Mouse (Mus musculus): ENCODE results near the gene Ghitm. TPM values are rescaled to one million over a fixed set of nuclear protein-coding genes. Genes with fewer than 3 reads are reported as not detected.

Gene Ghitm
- polyA plus RNA-seq, 1 experiment from 2014 or later, result 175 TPM

DNA sequence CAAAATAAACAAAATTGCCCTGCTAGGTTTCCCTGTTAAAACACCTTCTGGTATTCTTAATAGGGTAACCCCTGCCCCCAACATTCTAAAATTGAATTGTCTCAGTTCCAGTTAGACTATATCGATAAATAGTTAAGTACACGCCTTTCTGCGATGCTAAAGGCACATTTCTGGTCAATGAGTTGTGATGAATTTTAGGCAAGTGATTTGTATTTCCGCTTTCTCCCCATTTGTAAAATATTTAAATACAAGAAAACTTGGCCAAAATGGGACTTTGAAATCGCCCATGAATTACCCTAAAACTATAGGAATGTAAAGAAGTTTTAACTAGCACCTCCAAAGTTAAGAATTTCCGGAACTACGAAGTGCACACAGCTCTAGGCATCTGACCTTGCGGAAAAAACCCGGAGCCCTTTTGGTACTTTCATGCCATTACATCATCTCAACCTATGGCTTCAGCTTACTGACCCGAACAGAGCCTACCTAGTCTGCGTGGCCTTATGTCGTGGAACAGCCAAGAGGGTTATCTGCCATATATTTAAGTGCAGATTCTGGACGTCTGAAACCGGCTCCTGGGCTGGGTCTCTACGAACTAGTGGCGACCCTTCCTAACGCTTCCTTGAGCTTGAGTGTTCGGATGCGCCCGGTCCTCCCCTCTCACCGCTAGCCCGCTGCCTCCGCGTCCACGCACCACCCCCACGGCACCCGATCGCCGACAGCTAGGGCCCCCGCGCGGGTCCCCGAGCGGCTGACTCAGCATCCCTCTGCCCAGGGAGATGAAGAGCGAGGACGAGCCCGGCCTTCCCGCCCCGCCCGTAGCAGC, 557 bp downstream of the Ghitm start:
- Histone ChIP-seq H3K4me2 (peak overlapping the region; percentile 63), H3K9me3 (replicated peaks) (no peaks in the 10 kb centered on the region), H3K27ac (peak overlapping the region; percentile 44; the same call in 1 of the 2 replicates), H3K9ac (peak overlapping the region; percentile 91), H3K27me3 (no peaks in the 10 kb centered on the region), H3K36me3 (ENCODE audit: poor library complexity, severe bottlenecking) (peaks cover 28% of the 10 kb centered on the region), H3K4me1 (peaks cover 9% of the 10 kb centered on the region), H3K4me3 (peak overlapping the region; percentile 91)
- no peak for ATAC-seq
- WGBS, result 3% methylated on average over 40 of the region's 40 CpGs

- Histone ChIP-seq H3K4me3 (no peak overlapping the region), H3K9ac (no peak overlapping the region), H3K4me1 (no peaks in the 10 kb centered on the region), H3K9me3 (replicated peaks) (no peaks in the 10 kb centered on the region), H3K27me3 (no peaks in the 10 kb centered on the region), H3K27ac (no peak overlapping the region), H3K4me2 (no peak overlapping the region), H3K36me3 (ENCODE audit: poor library complexity, severe bottlenecking) (peaks cover 81% of the 10 kb centered on the region)
- 50% methylated on average over 4 of the region's 4 CpGs for WGBS
- no peak for ATAC-seq
These were observed 7.4 kb downstream of the Ghitm start for GRCm38 (mm10) chr14:37127652-37128051.

DNA sequence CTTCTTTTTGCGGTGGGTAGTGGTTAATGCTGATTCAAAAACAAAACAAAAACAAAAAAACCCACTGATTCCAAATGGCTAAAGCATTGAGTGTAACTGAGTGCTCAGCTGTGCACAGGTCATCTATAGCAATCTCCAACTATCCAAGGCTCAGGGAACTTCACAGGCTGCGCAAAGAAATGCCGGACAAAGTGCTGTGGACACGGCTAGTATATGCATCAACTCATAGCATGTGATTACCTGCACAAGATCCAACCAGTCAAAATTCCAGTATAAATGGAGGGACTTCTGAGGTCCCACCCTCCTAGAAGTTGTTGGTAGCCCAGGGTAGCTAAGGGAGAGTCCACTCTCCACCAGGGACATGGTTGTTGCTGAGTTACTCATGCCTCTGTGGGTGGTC, 15.8 kb downstream of the Ghitm start:
- Histone ChIP-seq H3K4me3 (no peak overlapping the region), H3K36me3 (ENCODE audit: poor library complexity, severe bottlenecking) (peaks cover 44% of the 10 kb centered on the region), H3K4me2 (no peak overlapping the region), H3K4me1 (no peaks in the 10 kb centered on the region), H3K9ac (no peak overlapping the region), H3K9me3 (replicated peaks) (no peaks in the 10 kb centered on the region), H3K27me3 (no peaks in the 10 kb centered on the region), H3K27ac (no peak overlapping the region)
- no peak for ATAC-seq
- 93% methylated on average over 4 of the region's 4 CpGs for WGBS

GRCm38 (mm10) chr14:37113922-37114321, 21.1 kb downstream of the Ghitm start, which contains the start of gene 2610528A11Rik:
TSS of gene 2610528A11Rik (minus strand) at chr14:37114022.
- ATAC-seq, result no peak
- H3K9ac ChIP-seq, result no peak within 1 kb of the TSS
- no peak within 1 kb of the TSS for H3K27ac ChIP-seq
- no peak within 1 kb of the TSS for H3K4me3 ChIP-seq
- no peak within 1 kb of the TSS for H3K4me2 ChIP-seq
- WGBS, result 68% methylated on average over 3 of the region's 3 CpGs
- no peaks in the 10 kb centered on the region for H3K4me1 ChIP-seq
- H3K36me3 ChIP-seq (ENCODE audit: poor library complexity, severe bottlenecking), result peaks cover 2% of the 10 kb centered on the region; the same call in 1 of the 2 replicates
- H3K27me3 ChIP-seq, result no peaks in the 10 kb centered on the region
- no peaks in the 10 kb centered on the region for H3K9me3 ChIP-seq (replicated peaks)

GRCm38 (mm10) chr14:37112931-37113330, 22.1 kb downstream of the Ghitm start:
- H3K4me2 ChIP-seq, result no peak overlapping the region
- no peak for ATAC-seq
- H3K4me1 ChIP-seq, result no peaks in the 10 kb centered on the region
- H3K36me3 ChIP-seq (ENCODE audit: poor library complexity, severe bottlenecking), result 0 out of 2 replicates have a peak, but pooled peaks cover 2% of the 10 kb centered on the region
- no peak overlapping the region for H3K27ac ChIP-seq
- no peaks in the 10 kb centered on the region for H3K9me3 ChIP-seq (replicated peaks)
- 93% methylated on average over 7 of the region's 7 CpGs for WGBS
- no peaks in the 10 kb centered on the region for H3K27me3 ChIP-seq
- no peak overlapping the region for H3K4me3 ChIP-seq
- no peak overlapping the region for H3K9ac ChIP-seq

DNA sequence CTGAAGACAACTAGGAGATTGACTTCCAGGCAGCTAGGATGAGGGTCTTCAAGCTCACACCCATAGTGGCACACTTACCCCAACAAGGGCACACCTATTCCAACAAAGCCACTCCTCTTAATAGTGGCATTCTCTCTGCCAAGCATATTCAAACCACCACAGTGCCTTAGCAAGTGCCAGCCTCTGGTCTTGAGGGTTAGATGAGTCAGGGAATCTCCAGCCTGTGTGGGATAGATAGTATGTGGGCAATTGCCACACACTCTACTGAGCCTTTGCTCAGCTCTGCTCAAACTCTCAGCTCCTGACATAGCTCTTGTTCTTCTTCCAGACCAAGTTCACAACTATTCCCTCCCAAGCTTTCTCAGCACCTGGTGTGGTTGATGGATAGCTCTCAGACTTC, 23.7 kb downstream of the Ghitm start:
- Histone ChIP-seq H3K4me2 (no peak overlapping the region), H3K27ac (no peak overlapping the region), H3K4me3 (no peak overlapping the region), H3K9me3 (replicated peaks) (no peaks in the 10 kb centered on the region), H3K4me1 (no peaks in the 10 kb centered on the region), H3K9ac (no peak overlapping the region), H3K27me3 (no peaks in the 10 kb centered on the region), H3K36me3 (ENCODE audit: poor library complexity, severe bottlenecking) (no peaks in the 10 kb centered on the region)
- no peak for ATAC-seq

DNA sequence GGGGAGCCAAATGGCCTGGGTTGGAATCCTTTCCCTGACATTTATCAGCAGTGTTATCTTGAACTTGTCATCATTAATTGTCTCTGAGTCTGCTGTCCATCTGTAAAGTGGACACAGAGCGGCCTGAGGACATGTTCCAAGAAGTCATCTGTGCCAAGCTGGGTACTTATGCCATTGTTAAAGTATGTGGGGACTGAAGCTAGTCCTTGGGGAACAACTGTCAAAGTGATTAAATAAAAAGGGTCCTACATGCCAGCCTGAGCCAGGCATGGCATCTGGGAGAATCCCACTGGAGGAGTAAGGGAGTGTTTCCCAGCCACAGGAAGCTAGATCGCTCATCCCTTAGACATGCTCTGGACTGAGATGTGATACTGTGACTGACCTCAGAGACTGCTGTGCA, 24.6 kb downstream of the Ghitm start:
- Histone ChIP-seq H3K4me3 (no peak overlapping the region), H3K9me3 (replicated peaks) (no peaks in the 10 kb centered on the region), H3K9ac (no peak overlapping the region), H3K4me2 (no peak overlapping the region), H3K27ac (no peak overlapping the region), H3K4me1 (no peaks in the 10 kb centered on the region), H3K36me3 (ENCODE audit: poor library complexity, severe bottlenecking) (no peaks in the 10 kb centered on the region), H3K27me3 (no peaks in the 10 kb centered on the region)
- WGBS, result 79% methylated on average over 2 of the region's 2 CpGs
- no peak for ATAC-seq

DNA sequence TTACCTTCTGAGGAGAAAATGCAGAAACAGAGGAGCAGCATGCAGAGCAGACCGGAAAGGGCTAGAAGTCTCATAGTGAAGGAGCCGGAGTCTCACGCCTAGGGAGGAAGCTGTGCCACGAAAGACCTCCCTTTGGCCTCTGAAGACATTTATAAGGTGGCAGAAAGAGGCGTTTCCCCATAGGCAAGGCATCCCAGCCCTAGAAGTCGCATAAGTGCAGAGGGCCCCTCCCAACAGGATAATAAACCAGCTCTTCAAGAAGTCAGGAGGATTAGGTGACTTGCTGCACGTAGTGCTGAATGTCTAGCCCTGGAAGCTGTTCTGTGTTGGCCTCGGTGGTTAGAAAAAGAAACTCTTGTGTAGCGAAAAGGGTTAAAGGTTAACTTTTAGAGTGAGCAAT, 25.1 kb downstream of the Ghitm start:
- 81% methylated on average over 9 of the region's 9 CpGs for WGBS
- H3K4me2 ChIP-seq, result no peak overlapping the region
- no peak overlapping the region for H3K4me3 ChIP-seq
- no peaks in the 10 kb centered on the region for H3K36me3 ChIP-seq (ENCODE audit: poor library complexity, severe bottlenecking)
- no peaks in the 10 kb centered on the region for H3K27me3 ChIP-seq
- no peaks in the 10 kb centered on the region for H3K9me3 ChIP-seq (replicated peaks)
- H3K9ac ChIP-seq, result no peak overlapping the region
- H3K27ac ChIP-seq, result no peak overlapping the region
- ATAC-seq, result no peak
- no peaks in the 10 kb centered on the region for H3K4me1 ChIP-seq

GRCm38 (mm10) chr14:37109460-37109859, 25.6 kb downstream of the Ghitm start:
- Histone ChIP-seq H3K9ac (no peak overlapping the region), H3K36me3 (ENCODE audit: poor library complexity, severe bottlenecking) (no peaks in the 10 kb centered on the region), H3K27ac (no peak overlapping the region), H3K4me2 (no peak overlapping the region), H3K27me3 (no peaks in the 10 kb centered on the region), H3K4me3 (no peak overlapping the region), H3K9me3 (replicated peaks) (no peaks in the 10 kb centered on the region), H3K4me1 (no peaks in the 10 kb centered on the region)
- WGBS, result 88% methylated on average over 8 of the region's 8 CpGs
- ATAC-seq, result no peak

GRCm38 (mm10) chr14:37105846-37106245, 29.2 kb downstream of the Ghitm start:
- Histone ChIP-seq H3K27me3 (0 out of 2 replicates have a peak, but pooled peaks cover 2% of the 10 kb centered on the region), H3K9ac (no peak overlapping the region), H3K4me1 (no peaks in the 10 kb centered on the region), H3K4me2 (no peak overlapping the region), H3K4me3 (no peak overlapping the region), H3K36me3 (ENCODE audit: poor library complexity, severe bottlenecking) (no peaks in the 10 kb centered on the region), H3K27ac (no peak overlapping the region), H3K9me3 (replicated peaks) (no peaks in the 10 kb centered on the region)
- 47% methylated on average over 7 of the region's 7 CpGs for WGBS
- ATAC-seq, result peak; percentile 33; the same call in 1 of the 2 replicates

DNA sequence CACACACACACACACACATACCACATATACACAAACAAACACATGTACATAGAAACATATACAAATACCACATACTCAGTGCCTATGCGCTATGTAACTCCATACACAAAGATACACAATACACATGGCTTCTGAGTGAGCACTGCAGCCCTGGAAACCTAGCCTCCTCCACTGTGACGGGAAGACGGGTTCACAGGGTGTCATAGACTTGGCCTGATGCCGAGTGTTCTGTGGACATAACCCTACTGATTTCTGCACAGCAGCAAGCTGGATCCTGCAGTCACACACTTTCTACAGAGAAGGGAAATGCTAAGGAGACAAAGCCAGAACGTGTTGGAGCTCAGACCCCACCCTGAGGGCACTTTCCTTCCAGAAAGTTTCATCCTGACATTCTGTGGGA, 30.3 kb downstream of the Ghitm start:
- no peak for ATAC-seq
- H3K9me3 ChIP-seq (replicated peaks), result no peaks in the 10 kb centered on the region
- H3K36me3 ChIP-seq (ENCODE audit: poor library complexity, severe bottlenecking), result no peaks in the 10 kb centered on the region
- no peak overlapping the region for H3K4me3 ChIP-seq
- no peak overlapping the region for H3K4me2 ChIP-seq
- H3K9ac ChIP-seq, result no peak overlapping the region
- H3K4me1 ChIP-seq, result no peaks in the 10 kb centered on the region
- H3K27ac ChIP-seq, result no peak overlapping the region
- WGBS, result 71% methylated on average over 5 of the region's 5 CpGs
- 0 out of 2 replicates have a peak, but pooled peaks cover 9% of the 10 kb centered on the region for H3K27me3 ChIP-seq

DNA sequence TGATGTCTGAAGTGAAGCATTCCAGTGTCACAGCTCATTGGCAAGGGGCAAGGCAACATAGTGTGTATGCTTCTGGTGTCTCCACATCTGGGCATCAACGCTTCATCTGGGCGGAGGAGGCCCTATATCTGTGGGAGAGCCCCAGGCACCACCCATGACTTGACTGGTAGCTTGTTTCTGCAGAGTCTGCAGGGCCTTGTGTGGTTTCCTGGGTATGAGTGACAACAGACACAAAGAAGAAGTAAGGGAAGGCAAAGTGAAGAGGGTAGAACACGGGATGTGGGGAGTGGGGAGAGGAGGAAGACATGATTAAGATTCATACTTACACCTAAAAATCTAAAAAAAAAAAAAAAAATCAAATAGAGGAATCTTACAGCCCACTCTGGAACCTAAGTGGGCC, 32.6 kb downstream of the Ghitm start:
- 83% methylated on average over 3 of the region's 3 CpGs for WGBS
- ATAC-seq, result no peak
- no peaks in the 10 kb centered on the region for H3K9me3 ChIP-seq (replicated peaks)

DNA sequence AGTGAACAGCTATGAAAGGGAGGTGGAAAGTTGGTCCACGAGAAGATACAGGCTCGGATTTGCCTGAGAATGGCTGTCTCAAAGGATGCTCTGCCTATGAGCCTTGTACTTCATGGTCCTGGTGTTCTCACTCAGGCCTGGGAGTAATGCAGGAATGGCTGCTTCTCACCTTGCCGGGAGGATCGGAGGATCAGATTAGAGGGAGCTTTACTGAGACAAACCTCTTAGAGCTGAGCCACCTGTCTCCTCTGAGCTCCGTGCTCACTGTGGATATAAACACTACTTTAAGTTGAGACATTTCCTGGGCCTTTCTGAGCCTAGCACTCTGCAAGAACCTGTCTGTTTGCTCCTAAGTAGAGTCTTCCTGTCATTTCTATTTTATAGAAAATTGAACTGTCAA, 33.5 kb downstream of the Ghitm start:
- no peaks in the 10 kb centered on the region for H3K36me3 ChIP-seq (ENCODE audit: poor library complexity, severe bottlenecking)
- H3K27me3 ChIP-seq, result peaks cover 35% of the 10 kb centered on the region
- whole genome bisulfite sequencing, result 72% methylated on average over 5 of the region's 5 CpGs
- ATAC-seq, result no peak
- no peak overlapping the region for H3K9ac ChIP-seq
- H3K9me3 ChIP-seq (replicated peaks), result no peaks in the 10 kb centered on the region
- H3K4me2 ChIP-seq, result no peak overlapping the region
- peaks cover 9% of the 10 kb centered on the region for H3K4me1 ChIP-seq
- no peak overlapping the region for H3K4me3 ChIP-seq
- no peak overlapping the region for H3K27ac ChIP-seq

More for the DNA sequence above, 32.6 kb downstream of the Ghitm start:
- Histone ChIP-seq H3K4me3 (no peak overlapping the region), H3K27ac (no peak overlapping the region), H3K27me3 (peaks cover 25% of the 10 kb centered on the region), H3K4me1 (peaks cover 9% of the 10 kb centered on the region), H3K4me2 (no peak overlapping the region), H3K9ac (no peak overlapping the region), H3K36me3 (ENCODE audit: poor library complexity, severe bottlenecking) (no peaks in the 10 kb centered on the region)
